Mouse (Mus musculus) retina, postnatal 1 day (tissue): ENCODE measurements around the gene Gm20388.
"Not testable (repeated sequence)": the region's sequence is repeated elsewhere in the genome, so short reads cannot be mapped to it uniquely, and the experiment has no call there.

Experiments
- DNase-seq: peaks from one replicate; pipeline ENCODE4 v3.0.0-alpha.2; 2012

Gene Gm20388

DNA sequence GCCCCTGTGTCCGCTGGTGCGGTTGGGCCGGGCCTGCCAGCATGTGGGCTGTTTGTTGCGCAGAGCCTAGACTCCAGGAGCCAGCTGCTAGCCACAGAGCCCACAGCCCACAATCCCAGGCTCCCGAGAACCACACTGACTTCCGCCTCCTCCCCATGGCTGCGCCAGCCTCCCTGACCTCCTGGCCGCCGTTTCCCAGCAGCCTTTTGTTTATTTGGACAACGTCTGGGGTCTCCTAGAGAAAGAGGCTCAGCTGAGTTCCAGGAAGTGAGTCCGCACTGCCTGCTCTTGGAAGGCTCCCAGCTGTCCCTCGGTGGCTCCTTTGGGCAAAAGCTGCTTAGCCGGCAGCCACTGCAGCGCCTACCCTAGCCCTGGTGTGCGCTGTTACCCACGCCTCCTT lies 1754.7 kb downstream of the Gm20388 start:
- peak; percentile 82 for DNase-seq

DNA sequence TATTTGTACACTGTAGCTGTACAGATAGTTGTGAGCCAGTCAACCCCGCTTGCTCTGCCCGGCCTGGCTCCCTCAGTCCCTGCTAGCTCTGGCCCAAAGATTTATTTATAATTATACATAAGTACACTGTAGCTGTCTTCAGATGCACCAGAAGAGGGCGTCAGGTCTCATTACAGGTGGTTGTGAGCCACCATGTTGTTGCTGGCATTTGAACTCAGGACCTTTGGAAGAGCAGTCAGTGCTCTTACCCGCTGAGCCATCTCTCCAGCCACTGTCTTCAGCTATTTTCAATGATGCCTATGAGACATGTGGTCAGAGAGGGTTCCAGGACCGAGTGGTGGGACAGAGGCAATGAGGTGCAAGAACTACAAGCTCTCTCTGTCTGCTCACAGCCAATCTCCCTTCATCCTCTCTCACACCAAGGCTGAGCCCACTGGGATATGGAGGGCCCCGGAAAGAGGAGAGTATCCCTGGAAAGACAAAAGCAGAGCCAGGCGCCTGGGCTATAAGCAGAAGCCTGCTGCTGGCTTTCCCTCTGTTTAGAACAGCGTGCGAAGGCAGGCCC lies 1757.4 kb downstream of the Gm20388 start:
- DNase-seq: not testable (repeated sequence)

DNA sequence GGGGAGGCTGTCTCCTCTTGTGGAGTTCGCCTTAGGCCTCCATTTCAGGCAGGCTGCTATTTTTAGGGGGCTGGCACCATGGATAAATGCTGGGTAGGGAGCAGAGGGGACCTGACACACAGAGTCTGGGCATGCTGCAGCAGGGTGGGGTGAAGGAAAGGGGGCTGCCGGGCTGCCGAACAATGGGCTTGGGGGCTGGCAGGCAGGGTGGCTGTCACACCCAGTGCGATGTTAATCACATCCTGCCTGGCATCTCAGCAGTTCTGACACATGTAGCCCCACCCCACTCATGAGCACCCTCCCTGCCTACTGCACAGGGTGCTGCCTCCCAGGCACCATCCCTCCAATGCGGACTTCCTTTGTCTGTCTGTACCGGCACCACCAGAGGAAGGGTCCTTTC lies 1757.9 kb downstream of the Gm20388 start:
- no peak for DNase-seq

DNA sequence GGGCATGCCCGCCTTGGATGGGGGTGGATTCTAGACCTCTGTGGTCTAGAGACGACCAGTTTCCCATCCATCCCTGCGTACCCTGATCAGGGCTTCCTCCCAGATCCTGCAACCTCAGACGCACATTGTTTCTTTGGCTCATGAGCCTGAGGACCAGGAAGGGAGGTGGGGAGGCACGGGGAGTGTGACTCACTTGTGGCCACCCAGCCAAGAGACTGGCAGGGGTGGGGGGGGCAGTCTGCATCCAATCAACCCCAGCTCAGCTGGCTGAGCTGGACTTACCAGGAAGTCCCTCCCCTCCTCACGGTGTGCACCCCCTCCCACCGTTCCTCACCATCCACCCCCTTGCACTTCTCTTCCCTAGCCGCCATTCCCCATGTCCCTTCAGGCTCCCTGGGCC lies 1758.6 kb downstream of the Gm20388 start:
- no peak for DNase-seq

DNA sequence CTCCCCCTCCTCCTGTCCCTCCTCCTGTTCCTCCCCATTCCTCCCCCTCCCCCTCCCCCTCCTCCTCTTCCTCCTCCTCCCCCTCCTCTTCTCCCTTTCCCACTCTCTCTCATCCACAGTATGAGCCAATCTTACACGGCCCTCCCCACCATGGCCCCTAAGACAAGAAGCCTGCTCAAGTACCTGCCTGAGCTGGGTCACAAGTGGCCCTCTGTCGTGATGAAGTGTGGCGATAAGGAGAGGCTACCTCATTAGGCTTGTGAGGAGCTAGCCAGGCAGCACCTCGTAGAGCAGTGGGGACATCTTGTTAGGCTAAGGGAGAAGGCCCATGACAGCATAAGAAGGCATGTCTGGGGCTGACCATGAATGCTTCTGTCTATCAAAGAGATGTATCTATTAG lies 1762.5 kb downstream of the Gm20388 start:
- no peak for DNase-seq

DNA sequence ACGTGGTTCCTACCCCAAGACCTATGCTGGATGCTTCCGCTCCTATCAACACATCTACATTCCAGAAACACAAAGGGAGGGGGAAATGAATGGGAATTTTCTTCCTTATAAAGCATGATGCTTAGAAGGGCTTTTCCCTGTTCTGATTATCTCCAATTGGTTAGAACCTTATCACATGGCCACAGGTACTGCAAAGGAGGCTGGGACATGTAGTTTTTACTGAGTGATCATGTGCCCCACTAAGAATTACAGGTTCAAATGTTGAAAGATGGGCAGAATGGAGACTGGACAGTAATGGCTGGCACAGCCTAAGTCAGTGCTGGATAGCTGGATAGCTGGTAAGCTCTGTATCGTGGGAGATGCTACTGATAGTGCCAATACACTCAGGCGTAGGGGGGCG lies 1763.3 kb downstream of the Gm20388 start:
- peak; percentile 49 for DNase-seq

DNA sequence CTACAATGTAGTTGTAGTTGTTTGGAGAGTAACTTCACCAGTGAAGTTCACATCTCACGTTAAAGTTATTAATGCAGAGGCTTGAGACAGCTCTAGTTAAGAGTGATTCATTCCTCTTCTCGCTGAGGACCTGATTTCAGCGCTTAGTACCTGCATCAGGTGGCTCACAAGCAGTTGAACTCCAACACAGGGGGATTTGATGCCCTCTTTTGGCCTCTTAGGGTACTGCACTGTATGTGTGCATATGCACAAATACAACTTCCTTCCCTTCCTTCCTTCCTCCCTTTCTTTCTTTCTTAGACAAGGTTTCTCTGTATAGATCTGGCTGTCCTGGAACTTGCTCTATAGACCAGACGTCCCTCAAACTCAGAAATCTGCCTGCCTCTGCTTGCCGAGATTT lies 1763.9 kb downstream of the Gm20388 start:
- no peak for DNase-seq

DNA sequence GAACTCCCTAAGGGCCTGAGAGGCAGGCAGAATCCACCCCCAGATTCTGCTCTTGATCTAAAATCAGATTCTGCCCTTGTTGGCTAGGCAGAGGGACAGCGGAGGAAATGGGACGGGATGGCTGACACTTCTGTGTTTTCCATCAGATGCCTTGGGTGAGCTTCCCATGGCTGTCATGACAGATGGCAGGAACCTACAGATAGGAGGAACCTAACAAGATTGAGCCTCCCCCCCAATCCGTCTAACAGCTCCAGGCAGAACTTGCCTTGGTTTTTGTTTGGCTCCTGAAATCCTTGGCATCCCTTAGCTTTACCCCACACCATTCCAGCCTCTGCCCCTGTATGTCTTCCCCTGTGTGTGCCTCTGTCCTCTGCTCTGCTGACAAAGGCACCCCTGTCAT lies 1764.5 kb downstream of the Gm20388 start:
- no peak for DNase-seq

DNA sequence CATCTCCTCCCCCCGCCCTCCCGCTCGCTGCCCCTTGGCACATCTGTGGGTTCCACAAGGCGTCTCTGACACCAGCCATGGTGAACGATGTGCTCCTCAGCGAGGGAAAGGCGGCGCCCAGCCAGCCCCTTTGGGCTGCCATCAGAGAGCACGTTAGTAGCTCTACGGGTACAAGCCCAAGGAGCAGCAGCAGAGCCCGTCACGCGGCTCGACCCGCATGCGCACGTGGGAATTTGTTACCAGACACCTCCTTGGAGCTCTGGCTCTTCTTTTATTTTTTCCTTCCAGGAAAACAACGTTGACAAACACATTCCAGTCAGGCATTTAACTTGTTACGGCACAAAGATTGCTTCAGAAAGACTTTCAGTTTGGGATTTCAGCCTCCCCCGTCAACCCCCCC lies 1765.1 kb downstream of the Gm20388 start:
- DNase-seq: no peak

DNA sequence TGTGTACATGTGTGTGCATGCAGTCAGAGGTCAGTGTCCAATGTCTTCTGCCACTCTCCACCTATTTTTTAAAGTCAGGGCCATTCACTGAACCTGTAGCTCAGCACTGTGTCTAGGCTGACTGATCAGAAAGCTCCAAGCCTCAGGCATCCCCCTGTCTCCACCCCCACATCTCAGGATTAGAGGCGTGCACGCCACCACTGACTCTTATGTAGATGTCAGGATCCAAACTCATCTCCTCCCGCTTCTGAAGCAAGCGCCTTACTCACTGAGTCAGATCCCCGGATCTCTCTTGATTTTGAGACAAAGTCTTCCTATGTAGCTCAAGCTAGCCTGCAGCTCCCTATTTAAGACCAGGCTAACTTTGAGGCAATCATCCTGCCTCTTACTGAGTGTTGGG lies 1768.1 kb downstream of the Gm20388 start:
- no peak for DNase-seq

DNA sequence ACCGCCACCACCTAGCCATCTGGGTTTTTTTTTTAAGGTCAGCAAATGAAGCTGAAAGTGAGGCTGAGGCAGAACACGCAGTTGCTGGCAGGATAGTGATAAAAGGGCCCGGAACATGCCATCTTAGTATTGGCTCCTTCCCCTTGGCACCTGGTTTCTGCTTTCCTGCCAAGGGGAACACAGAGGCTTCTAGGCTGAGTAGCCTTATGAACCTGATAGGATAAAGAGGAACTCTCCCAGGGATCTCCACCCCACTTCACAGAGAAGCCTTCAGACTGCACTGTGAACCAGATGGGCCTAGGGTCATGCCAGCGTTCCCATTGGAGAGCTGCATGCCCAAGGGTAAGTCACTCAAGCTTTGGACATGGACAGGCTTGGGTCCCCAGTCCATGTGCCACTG lies 1770.3 kb downstream of the Gm20388 start:
- DNase-seq: no peak

DNA sequence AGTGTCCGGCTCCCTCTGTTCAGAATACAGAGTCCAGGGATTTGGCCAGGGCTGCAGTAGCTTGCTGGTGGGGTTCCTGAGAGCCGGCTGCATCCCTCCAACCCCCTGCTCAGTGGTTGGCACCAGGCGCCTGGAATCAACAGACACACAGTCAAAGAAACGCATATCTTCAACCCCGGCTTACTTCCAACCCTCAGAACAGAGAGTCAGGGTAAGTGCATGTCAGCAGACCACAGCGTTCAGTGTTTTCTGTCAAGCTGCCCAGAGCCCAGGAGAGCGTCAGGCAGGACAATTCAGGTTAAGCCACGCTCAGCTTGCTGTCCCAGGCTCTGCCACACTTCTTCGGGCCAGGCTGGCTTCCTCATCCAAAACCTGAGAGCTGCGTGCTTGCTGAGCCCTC lies 1770.8 kb downstream of the Gm20388 start:
- DNase-seq: no peak

DNA sequence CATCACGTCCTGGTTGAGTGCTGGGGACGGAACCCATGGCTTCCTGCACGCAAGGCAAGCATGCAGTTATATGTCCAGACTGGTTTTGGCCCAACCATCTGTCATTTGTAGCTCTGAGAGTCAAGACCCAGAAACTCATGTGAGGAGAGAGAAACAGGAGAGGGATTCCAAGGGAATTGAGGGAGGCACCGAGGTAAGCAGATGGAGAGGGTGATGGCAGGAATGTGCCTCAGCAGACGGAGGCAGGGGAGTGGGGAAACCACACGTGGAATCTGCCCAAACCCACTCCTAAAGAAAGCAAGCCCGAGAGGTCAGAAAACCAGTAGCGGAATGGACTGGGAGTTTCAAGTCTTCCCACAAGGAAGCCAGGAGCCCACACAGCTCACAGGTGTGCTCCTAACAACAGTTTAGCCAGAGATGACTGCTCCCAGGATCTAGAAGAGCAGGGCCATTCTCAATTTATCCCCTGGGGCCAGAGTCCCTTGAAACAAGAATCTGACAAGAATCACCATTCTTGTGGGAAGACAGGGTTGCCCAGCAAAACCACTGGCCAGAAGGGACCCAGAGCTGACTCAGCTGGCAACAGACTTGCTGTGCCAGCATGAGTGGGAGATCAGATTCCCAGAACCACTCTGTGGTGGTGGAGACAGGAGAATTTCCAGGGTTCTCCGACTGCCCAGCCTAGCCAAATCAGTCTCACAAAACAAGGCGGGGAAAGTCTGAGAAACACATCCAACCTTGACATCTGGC lies 1772.6 kb downstream of the Gm20388 start:
- no peak for DNase-seq

DNA sequence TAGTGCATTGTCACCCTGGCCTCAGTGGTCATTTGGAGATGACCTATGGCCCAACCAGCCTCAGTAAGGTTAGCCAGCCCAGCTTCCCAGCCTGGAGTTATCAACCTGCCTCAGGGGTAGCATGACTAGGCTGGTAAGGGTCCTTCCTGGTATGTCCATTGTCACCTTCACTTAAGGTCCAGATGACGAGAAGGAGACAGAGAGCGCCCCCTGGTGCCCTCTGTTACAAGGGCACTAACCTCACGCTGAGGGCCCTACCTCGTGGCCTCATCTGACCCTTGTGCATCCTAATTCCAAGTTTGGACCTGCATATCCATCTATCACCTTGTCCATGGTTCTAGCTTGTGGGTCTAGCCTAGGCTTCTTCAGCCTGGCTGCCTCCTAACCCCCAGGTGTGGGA lies 1774.8 kb downstream of the Gm20388 start:
- peak; percentile 62 for DNase-seq

DNA sequence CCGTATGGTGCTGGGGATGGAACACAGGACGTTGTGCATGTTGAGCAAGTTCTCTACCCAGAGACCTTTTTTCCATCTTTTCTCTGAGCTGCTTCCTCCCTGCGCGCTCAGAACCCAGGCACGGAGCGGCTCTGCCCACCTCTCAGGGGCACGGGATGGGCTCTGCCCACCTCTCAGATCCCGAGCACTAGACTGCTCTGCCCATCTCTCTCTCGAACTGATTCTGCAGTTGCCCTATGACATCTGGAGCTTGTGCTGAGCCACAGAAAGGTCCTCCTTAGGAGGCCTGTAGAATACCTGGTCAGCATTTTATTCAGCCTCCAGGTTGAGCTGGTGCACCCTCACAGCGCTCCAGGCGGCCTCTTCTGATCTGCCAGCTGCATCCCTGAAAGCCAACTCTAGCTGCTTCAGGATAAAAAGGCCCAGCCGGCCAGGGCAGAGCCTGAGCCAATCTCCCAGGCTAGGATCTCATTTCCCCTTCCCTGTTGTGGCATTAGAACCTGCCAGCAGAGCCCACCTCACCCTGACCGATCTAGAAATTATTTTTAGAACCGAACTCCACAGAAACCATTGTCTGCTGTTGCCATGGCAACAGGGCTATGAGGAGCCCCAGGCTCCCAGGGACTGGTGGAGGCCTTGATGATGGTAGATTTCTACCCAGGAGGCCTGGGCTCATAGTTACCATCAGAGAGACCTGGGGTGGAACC lies 1777.0 kb downstream of the Gm20388 start:
- peak; percentile 74 for DNase-seq

DNA sequence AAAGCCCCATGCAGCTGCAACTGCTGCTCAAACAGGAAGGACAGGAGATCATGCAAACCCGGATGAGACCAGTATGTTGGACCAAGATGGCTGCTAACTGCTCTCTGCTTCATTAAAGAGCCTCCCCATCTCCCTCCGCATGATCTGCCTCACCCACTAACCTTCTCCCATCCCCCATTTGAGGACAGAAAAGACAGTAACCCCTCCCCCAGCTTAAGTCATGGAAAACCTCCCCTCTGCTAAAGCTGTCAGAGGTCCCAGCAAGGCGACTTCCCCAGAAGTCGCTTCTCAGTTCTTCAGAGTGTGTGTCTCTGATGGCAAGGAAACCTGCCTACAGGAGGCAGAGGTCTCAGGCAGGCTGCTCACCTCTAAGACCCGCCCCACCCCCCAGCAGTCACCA lies 1777.9 kb downstream of the Gm20388 start:
- no peak for DNase-seq

DNA sequence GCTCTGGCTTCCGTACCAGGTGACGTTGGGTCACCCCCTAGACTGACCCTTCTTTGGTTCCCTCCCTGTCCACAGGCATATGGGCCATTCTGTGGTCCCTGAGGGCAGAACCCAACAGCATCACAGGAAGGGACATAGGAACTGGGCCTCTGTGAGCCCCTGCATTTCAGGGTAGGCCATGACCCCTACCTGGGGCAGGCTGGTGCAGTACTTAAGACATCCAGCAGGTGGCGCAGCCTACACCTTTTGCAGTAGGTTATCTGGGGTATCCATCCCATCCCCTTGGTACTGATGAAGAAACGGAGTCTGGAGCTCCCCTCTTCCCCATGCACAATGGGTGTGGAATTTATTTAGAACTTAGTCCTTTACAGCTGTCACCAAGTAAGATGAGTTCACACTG lies 1783.8 kb downstream of the Gm20388 start:
- peak; percentile 55 for DNase-seq

DNA sequence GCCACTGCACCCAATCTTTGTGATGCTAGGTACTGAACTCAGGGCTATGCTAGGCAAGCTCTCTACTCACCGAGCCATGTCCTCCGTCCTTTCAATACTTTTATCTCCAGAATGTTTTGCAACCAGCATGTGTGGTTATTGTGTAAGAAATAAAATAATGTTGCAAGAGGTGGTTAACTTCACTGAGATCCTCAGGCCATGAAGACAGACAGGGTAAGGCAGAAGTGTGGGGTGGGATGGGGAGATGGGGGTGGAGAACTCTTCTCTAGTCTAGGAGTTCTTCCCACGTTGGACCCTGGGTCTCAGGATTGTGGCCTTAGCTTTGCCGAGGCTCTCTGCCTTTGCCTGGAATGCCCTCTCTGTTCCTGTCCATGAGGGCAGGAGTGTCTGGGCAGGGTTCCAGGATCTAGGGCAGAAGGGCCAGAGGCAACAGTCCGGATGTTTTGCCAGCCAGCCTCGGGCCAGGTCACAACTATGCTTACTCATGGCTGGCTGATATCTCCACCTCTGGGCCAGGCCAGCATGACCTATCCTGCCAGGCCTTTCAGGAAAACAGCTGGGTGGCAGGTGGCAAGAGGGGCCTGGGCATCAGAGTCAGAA lies 1785.0 kb downstream of the Gm20388 start:
- DNase-seq: no peak

DNA sequence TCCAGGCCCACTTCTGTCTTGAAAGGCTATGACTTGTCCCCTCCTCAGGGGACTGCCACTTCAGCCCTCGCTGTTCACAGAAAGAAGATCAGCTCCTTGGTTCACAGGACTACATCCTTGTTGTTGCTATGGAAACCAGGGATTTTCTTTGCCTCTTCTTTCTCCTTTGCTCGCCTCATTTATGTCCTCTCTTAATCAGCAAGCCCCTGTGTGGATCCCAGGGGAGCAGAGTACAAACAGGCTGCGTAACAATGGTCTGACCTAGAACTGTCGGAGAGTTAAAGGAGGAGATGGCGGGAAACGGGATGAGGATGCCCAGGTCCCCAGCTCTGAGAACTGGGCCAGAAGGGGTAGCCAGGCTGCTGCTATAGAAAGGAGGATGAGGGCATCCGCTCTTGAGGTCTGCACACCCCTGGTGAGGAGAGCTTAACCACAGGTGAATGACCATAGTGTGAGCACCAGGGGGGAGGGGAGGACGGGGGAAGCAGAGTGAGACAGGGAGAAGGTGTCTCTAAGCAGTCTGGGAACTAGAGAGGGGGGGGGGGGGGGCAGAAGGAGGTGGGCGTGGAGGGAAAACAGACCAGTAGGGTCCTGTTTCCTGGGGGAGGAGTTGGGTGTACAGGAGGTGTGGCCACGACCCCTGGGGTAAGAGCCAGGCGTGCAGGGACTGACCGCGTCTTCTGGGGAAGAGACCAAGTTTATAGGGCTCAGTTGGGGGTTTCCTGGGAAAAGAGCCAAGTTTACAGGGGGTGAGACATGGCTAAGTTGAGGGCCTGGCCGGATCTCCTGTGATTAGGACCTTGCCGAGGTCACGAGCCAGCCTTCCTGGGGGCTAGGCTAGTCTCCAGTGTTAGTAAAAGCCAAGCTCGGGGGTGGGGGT lies 1787.3 kb downstream of the Gm20388 start:
- DNase-seq: peak; percentile 74

DNA sequence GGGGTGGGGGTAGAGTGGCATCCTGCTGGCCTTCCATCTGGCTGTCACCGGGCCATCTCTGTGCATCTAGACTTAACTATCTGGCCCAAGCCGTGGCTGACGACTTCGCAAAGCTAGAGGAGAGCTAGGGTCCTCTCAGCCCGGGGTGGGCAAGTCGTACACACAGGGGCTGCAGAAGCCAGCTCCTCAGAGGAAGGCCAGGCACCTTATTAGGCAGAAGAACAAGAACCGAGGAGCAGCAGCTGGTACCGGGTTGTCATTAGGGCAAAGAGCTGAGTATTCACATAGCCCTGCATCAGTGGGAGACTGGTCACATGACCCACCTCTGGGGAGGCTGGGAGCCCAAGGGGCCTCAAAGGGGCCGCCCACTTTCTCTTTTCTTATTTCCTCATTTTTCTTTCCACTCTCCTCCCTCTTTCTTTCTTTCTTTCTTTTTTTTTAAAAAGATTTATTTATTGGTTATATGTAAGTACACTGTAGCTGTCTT lies 1788.0 kb downstream of the Gm20388 start:
- no peak for DNase-seq

DNA sequence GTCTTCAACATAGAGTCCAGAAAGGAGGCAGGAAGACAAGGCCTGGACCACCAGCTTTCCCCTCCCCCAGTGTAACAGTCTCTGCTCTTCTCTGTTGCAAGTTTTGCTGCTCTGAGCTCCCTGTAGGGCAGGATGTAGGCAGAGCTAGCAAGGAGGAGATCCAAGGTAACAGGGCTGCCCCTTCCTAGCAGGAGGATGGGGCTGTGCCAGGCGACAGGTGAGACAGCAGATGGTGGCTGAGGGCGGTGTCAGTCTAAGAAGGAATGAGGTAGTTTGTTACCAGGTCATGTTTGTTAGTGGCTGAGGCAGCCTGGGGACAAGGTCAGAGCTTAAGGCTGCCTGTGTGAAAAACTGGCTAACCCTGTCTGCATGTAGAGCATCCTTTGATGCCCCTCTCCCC lies 1789.3 kb downstream of the Gm20388 start:
- DNase-seq: no peak

DNA sequence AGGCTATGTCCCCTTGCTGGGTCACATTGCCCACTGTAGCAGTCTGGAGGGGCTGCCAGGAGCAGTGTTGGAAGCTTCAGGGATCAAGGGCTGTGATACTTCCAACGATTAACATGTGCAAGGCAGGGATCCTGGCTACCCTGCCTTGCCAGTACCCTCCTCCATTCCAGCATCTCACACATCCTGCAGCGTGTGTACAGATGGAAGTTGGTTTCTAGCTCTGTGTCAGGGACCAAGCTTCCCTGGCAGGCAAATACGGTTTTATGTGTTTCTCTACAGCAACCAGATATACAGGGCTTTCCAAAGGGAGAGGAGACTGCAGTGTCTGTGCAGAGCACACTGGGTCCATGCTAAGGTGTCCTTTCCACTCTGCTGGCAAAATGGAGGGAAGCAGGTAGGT lies 1794.5 kb downstream of the Gm20388 start:
- no peak for DNase-seq

DNA sequence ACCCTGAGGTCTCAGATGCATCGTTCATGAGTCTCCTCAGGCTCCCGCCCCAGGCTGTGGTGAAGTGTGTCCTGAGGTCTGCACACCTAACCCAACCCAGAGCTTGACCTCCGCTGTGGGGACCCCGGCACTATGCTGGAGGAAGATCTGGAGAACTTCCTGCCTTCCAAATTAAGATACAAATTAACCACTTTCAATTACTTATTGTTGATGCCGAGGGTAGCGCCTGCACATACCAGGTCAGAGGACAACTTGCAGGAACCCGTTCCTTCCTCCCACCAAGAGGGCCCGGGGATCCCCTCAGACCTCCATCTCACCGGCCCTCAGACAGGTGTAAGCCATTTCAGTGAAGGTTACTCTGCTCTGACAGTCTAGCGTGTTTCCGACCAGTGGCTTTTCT lies 1796.3 kb downstream of the Gm20388 start:
- DNase-seq: no peak
